Mouse (Mus musculus) lung, postnatal 0 days (tissue): ENCODE results near the gene Trmt10a.

Experiments used
- CTCF ChIP-seq: IDR thresholded peaks from 2 replicates; pipeline ENCODE4 v1.5.1; 2016; ENCODE audit warnings: antibody characterized with exemption, mild to moderate bottlenecking
- EP300 ChIP-seq: IDR thresholded peaks from 2 replicates; pipeline ENCODE4 v1.6.1; 2016; ENCODE audit warnings: antibody characterized with exemption, mild to moderate bottlenecking, control low read depth

GRCm38 (mm10) chr3:138096263-138097028 is 46.8 kb upstream of the Trmt10a start:
- TF ChIP-seq CTCF = no peak
- TF ChIP-seq EP300 = no peak
